Mouse (Mus musculus) c-Kit-negative CD71-positive TER-119-positive erythroid progenitor cells, embryonic 14.5 days (primary cell): ENCODE data around the gene Gcgr.
"Not testable (repeated sequence)": the region's sequence is repeated elsewhere in the genome, so short reads cannot be mapped to it uniquely, and the experiment has no call there.

Experiments used
- DNase-seq: peaks from one replicate; pipeline ENCODE4 v3.0.0-alpha.2; 2013; ENCODE audit warnings: low read depth, low spot score

The Gcgr gene

GRCm38 (mm10) chr11:120538485-120538884 is 8.0 kb downstream of the Gcgr start:
- DNase-seq: no peak

- DNase-seq: no peak
Measured at GRCm38 (mm10) chr11:120538955-120539284, 8.4 kb downstream of the Gcgr start.

DNA sequence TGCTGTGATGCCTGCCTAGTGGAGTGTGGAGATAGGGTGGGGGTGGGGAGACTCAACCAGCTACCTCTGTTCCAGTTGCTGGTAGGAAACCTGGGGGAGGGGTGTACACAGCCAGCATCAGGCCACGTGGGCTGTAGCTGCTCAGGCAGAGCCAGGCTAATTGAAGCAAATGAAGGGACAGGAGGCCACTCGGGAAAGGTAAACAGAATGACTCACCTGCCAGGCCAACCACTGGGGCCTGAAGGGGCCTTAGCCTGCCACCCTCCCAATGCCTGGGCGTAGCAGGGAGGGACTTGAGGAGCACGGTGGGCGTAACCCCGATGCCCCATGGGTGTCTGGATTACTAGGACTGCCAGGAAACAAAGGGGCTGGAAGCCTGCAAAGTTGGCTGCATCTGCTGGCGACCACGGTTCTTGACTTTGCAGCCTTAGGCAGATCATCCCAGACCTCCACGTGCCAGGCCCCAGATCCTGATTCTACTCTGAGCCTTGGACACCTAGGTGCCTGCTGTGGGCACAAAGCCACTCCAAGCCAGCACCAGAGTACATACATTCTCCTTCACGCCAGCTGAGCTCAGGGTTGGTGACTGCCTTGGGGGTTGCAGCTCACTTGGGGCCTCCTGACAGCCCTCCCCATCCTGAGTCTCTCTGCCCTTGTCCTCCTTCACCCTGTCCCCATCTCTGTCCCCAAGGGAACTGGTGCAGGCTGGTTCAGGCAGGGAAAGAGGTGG is 9.0 kb downstream of the Gcgr start:
- no peak for DNase-seq

- no peak for DNase-seq
Measured at GRCm38 (mm10) chr11:120541907-120542306, 11.4 kb downstream of the Gcgr start.

DNA sequence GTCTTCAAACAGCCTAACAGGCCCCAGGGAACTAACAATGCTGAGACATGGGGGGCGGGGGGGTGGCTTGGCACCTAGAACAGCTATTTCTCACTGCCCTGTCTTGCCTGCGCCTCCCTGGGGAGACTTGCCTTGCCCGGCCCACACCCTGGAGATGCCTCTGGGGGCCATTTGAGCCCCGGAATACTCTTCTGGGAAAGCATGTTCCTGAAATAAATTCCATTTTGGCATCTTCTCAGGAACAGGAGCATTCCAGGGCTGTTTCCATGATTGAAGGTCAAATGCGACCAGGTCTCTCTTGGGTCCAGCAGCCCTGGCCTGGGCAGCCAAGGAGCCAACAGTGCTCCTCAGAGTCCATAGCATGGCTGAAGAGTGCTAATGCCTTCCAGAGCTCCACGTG is 11.9 kb downstream of the Gcgr start:
- no peak for DNase-seq

GRCm38 (mm10) chr11:120545964-120546363 is 15.5 kb downstream of the Gcgr start:
- DNase-seq: no peak

GRCm38 (mm10) chr11:120547469-120547868 is 17.0 kb downstream of the Gcgr start:
- DNase-seq: no peak

DNA sequence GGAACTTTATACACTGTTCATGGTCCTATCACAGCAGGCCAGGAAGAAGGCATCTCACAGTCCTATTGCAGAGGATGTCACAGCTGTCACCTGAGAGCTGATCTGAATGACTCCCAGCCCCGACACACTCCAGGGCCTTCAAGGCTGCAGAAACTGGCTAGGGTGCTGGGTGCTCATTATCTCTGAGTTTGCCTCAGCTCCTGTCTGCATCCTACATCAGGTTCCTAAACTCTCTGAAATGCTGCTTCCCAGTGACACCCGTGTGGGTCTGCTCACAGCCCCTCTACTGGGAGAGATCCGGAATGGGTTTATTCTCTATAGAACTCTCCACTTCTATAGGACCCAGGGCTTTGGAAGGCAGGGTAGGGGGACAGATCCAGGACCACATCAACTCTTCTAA is 17.7 kb downstream of the Gcgr start:
- DNase-seq: no peak

DNA sequence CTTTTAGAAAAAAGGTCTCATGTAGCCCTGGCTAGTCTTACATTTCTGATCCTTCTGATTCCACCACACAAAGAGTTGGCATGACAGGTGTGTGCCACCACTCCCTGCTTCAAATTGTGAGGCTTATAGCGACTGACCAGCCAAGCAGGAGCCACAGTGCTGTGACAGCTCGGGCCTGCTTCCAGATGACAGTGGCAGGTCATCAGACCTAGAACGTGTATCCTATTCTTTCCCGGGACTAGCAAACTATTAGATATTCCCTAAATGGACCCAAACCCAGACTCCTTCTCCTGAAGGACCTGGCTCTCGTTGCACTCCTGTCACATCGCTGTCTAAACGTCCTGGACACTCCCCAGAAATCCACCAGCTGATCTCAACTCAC is 18.3 kb downstream of the Gcgr start:
- no peak for DNase-seq

DNA sequence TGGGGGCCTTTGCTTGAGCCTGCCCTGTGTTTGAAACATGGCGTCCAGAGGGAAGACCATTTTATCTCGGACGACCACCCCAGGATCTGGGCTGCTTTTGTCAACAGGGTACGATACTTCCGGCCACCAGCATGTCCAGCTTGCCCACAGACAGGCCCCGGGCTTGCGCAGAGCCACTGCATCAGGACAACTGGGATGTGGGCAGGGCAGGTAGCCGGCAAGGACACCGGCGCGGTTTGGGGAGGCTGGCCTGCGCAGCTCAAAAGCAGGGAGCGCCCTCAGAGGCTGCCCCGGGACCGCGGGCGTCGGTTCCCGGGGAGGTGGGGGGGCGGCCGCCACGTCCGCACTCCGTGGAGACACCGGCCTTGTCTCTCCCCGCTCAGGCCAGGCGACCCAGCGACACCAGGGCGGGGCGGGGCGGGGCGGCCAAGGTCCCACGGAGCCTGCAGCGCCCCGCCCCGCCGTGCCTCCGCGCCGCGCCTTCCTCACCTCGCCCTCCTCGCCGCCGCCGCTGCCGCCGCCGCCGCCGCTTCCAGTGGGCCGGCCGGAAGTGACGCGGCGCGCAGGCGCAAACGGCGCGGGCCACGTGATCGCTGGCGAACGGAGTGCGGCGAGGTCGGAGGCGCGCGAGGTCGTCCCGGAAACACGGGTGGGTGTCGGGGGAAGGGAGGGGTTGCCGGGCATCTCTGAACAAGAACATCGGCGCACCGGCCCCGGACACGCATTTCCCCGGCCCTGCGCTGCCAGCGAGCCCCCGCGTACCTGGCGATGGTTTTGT is 18.9 kb downstream of the Gcgr start, which contains the start of gene Mcrip1:
Gene Mcrip1 (minus strand): TSS at position 560 of the 778 bp plus-strand sequence.
- peak; percentile 87 for DNase-seq

DNA sequence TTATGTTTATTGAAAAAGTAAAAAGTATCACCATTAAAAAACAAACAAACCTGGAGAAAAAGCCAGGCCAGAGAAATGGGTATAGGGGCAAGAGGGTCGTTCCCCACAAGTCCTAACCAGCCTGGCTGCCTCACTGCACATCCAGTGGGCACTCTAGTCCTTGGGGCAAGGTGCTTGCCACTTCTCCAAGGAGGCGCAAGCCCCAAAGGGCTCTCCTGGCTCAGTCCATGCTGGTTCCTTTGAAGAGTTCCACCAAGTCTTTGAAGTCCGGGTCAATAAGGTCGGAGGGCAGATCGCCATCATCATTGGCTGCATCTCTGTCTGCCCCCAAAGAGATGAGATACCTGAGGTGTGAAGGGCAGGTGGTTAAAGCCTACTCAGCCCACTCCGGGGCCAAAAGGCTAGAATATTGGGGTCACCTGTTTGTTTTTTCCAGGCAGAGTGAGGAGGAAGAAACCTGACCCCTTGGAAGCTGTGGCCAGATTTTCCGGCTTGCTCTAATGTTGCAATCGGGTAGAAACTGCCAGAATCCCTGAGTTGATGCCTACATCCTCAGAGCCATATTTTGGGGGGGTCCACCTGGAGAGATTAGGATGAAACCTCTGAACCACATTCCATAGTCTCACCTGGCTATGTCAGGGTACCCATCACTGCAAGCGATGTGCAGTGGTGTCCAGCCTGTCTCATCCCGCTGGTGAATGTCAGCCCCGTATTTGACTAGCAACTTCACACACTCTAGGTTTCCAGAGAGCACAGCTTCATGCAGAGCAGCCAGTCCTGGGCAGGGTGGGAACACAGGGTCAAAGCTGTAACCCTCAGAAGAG is 19.7 kb downstream of the Gcgr start:
- no peak for DNase-seq

GRCm38 (mm10) chr11:120550810-120551440 is 20.4 kb downstream of the Gcgr start, which contains the start of gene Ppp1r27:
Ppp1r27 (minus strand) TSS chr11:120551132.
- no peak for DNase-seq

DNA sequence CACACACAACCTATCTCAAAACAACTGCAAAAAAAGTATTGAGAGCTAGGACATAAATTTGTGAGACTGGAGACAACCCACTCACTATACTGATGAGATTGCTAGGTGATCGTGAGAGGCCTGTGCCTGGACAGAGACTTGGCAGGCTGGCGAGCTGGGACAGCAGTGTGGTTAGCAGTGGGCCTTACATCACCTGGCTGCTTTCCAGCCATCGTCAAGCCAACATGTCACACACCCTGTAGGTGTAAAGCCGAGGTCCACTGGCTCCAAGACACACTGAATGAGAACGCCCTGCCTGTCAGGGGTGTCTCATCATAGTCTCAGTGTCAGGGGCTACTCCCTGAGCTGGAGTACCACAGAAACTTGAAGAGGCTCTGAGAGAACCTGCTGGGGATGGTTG is 22.2 kb downstream of the Gcgr start:
- no peak for DNase-seq

DNA sequence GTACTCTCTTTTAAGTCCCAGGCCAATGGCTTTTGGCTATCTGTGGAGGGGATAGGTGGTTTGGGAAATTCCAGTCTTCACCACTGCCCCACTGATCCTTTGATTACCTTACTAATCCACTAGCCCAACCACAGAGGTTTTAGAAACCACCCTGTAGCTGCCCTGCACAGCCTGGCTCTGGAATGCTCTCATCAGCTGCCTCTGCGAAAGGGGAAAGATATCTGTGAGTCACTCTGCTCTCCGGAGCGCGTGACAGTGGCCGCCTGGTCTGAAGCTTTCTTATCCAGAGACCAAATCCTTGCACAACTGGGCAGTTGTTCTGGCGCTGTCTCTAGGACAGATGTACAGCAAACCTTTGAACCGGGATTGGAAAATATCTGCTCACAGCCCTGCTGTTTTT is 24.3 kb downstream of the Gcgr start:
- no peak for DNase-seq

DNA sequence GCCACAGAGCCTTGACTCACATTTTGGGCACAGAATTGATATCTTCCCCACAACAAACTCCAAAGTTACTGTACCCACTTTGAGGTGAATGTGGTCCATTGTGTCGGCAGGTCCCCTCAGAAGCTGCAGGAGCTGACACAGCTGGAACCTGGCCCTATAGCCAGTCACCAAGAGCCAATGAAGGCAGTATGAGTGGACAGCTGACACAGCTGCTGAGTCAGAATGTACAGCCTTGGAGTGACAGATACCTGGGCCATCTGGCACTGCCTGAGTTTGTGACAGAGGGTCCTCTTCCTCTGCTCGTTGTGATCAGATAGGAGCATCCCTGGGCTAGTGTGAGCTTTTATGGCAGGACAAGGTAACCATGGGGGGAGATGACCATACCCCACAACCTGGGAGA is 24.8 kb downstream of the Gcgr start:
- no peak for DNase-seq

GRCm38 (mm10) chr11:120558843-120559242 is 28.3 kb downstream of the Gcgr start:
- not testable (repeated sequence) for DNase-seq

DNA sequence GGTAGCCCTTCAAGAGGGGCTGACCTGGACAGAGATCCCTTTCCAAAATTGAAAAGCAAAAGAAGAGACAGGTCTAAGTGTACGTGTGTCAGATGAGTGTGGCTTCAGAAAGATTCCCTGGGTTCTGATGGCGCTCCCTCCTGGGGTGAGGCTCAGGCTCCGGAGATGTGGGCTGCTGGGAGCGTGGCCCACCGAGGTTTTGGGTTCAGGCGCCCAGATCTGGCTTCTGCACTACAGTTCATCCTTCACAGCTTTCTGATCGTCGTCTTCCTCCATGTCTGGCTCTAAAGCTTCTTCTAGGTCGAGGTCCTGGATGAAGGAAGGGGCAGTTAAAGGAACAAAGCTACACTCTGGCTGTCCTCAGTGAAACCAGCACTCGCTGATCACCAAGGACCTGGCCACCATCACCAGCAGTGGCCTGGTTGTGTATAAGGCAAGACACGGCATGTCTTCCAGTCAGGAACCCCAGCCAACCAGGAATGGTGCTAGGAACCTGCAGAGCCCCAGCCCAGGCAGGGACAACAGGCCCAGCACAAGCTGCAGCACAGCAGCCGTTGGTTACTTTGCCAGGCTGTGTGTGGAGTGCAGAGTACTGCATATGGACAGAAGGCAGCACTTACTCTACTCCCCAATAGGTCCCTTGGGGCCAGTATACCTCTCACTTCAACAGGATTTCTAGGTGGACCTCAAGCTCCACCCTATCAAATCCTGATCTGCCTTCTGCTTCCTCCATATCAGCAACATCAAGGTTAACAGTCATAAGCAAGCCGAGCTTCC is 30.6 kb downstream of the Gcgr start:
- DNase-seq: no peak

GRCm38 (mm10) chr11:120562949-120563348 is 32.5 kb downstream of the Gcgr start:
- no peak for DNase-seq

DNA sequence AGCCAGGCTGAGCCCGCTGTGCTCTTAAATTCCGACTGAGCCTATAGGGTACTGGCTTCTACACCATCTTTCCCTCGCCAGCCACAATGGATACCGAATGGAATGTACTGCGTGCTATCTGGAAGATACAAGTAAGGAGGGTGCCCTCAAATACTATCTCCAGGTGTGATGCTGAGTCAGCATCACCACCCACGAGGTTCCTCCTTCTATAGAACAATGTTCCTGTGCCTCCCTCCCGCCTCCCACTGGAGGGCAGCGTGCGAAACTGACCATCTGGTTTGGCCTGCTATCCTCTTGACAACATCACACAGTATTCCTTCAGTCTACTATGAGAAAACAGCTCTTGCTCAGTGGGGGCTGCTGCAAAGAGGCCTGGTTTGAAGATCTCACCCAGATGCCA is 34.6 kb downstream of the Gcgr start:
- DNase-seq: no peak

DNA sequence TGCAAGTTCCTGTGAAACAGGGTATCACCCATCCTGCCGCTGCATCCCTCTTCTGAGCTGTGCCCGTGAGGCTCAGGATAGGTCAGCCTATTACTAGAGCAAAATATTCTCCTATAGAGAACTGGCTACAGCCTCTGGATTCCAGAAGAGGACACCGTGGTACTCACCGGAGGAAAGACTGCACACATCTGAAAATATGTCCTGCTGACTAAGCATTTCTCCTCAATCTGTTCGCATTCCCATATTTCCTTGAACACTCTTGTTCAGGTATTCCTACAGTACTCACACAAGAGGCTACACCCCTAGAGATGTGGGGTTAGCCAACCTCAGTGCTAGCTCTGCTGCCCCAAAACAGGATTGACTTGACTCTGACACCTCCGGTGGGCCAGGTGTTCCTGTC is 37.8 kb downstream of the Gcgr start:
- no peak for DNase-seq

GRCm38 (mm10) chr11:120571122-120571521 is 40.6 kb downstream of the Gcgr start:
- no peak for DNase-seq
